Mouse (Mus musculus): ENCODE data around the gene Top3a. TPM values are rescaled to one million over a fixed set of nuclear protein-coding genes. Genes with fewer than 3 reads are reported as not detected.

Top3a gene
- polyA plus RNA-seq, 1 experiment from 2014 or later: 8.3 TPM

GRCm38 (mm10) chr11:60709481-60710465 lies 67.4 kb downstream of the Top3a start:
- Histone ChIP-seq H3K36me3 (ENCODE audit: control insufficient read depth, insufficient read depth, low read length) (peaks cover 100% of the 10 kb centered on the region), H3K9me3 (ENCODE audit: control insufficient read depth, low read length) (no peaks in the 10 kb centered on the region), H3K9ac (ENCODE audit: low read length) (no peak overlapping the region), H3K27me3 (ENCODE audit: control insufficient read depth, insufficient read depth, low read length) (no peaks in the 10 kb centered on the region), H3K4me2 (ENCODE audit: low read length) (no peak overlapping the region), H3K27ac (replicated peaks in 1 of 2; ENCODE audit: control insufficient read depth in 1 of 2, insufficient read depth in 1 of 2, low read depth in 2 of 2, low read length in 2 of 2) (no peak overlapping the region), H3K4me1 (ENCODE audit: control insufficient read depth in 2 of 2, insufficient read depth in 2 of 2, low read length in 2 of 2) (peaks cover 0 to 6% of the 10 kb centered on the region in 2 experiments; a peak in 1 of 4 replicates), H3K4me3 (ENCODE audit: control insufficient read depth in 1 of 2, insufficient read depth in 1 of 2, low read depth in 1 of 2, low read length in 2 of 2) (no peak overlapping the region)
- no peak for ATAC-seq (ENCODE audit: insufficient number of reproducible peaks, insufficient read depth, low FRiP score, low read depth)
- 92% methylated on average over 45 of the region's 45 CpGs for whole genome bisulfite sequencing

GRCm38 (mm10) chr11:60708631-60709030 lies 68.5 kb downstream of the Top3a start:
- Histone ChIP-seq H3K27ac (replicated peaks in 1 of 2; ENCODE audit: control insufficient read depth in 1 of 2, insufficient read depth in 1 of 2, low read depth in 2 of 2, low read length in 2 of 2) (no peak overlapping the region), H3K9ac (ENCODE audit: low read length) (no peak overlapping the region), H3K9me3 (ENCODE audit: control insufficient read depth, low read length) (no peaks in the 10 kb centered on the region), H3K36me3 (ENCODE audit: control insufficient read depth, insufficient read depth, low read length) (peaks cover 100% of the 10 kb centered on the region), H3K27me3 (ENCODE audit: control insufficient read depth, insufficient read depth, low read length) (no peaks in the 10 kb centered on the region), H3K4me1 (ENCODE audit: control insufficient read depth in 2 of 2, insufficient read depth in 2 of 2, low read length in 2 of 2) (peaks cover 0 to 6% of the 10 kb centered on the region in 2 experiments; a peak in 1 of 4 replicates), H3K4me2 (ENCODE audit: low read length) (no peak overlapping the region), H3K4me3 (ENCODE audit: control insufficient read depth in 1 of 2, insufficient read depth in 1 of 2, low read depth in 1 of 2, low read length in 2 of 2) (no peak overlapping the region)
- no peak for ATAC-seq (ENCODE audit: insufficient number of reproducible peaks, insufficient read depth, low FRiP score, low read depth)
- WGBS: 86% methylated on average over 10 of the region's 10 CpGs

GRCm38 (mm10) chr11:60707672-60708071 lies 69.5 kb downstream of the Top3a start:
- peaks cover 2 to 6% of the 10 kb centered on the region in 2 experiments; a peak in 2 of 4 replicates for H3K4me1 ChIP-seq (ENCODE audit: control insufficient read depth in 2 of 2, insufficient read depth in 2 of 2, low read length in 2 of 2)
- peak; percentile 44 for ATAC-seq (ENCODE audit: insufficient number of reproducible peaks, insufficient read depth, low FRiP score, low read depth)
- no peak overlapping the region for H3K4me2 ChIP-seq (ENCODE audit: low read length)
- peaks cover 94% of the 10 kb centered on the region for H3K36me3 ChIP-seq (ENCODE audit: control insufficient read depth, insufficient read depth, low read length)
- WGBS: 50% methylated on average over 3 of the region's 3 CpGs
- H3K27me3 ChIP-seq (ENCODE audit: control insufficient read depth, insufficient read depth, low read length): no peaks in the 10 kb centered on the region
- H3K27ac ChIP-seq (replicated peaks in 1 of 2; ENCODE audit: control insufficient read depth in 1 of 2, insufficient read depth in 1 of 2, low read depth in 2 of 2, low read length in 2 of 2): peak overlapping the region; percentile 33 to 50; a peak in 3 of 4 replicates
- no peak overlapping the region for H3K4me3 ChIP-seq (ENCODE audit: control insufficient read depth in 1 of 2, insufficient read depth in 1 of 2, low read depth in 1 of 2, low read length in 2 of 2)
- H3K9me3 ChIP-seq (ENCODE audit: control insufficient read depth, low read length): no peaks in the 10 kb centered on the region
- no peak overlapping the region for H3K9ac ChIP-seq (ENCODE audit: low read length)

DNA sequence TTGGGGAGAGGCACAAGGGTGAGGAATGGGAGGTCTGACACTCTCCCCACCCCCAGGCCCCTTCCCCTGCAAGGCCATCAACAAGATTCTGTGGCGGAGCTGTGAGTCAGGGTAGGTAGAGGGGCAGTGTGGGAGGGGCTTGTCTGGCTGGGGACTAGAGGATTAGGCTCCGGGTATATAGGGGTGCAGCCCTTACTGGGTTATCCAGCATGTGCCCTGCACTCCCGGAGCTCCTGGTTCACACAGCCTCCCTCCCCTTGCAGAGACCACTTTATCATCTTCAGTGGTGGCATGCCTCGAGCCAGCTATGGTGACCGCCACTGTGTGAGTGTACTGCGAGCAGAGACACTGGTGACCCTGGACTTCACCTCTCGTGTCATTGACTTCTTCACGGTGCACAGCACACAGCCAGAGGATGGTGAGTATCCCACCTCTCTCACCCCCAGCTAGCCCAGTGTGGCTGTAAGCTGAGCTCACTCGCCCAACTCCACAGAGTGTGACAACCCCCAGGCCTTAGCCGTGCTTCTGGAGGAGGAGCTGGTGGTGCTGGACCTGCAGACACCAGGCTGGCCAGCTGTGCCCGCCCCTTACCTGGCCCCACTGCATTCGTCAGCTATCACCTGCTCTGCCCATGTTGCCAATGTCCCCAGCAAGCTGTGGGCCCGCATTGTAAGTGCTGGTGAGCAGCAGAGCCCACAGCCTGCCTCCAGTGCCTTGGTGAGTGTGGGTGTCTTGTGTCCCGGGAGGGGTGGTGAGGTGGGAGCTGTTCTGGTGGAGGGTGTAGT lies 70.3 kb downstream of the Top3a start:
- Histone ChIP-seq H3K27me3 (ENCODE audit: control insufficient read depth, insufficient read depth, low read length) (no peaks in the 10 kb centered on the region), H3K36me3 (ENCODE audit: control insufficient read depth, insufficient read depth, low read length) (peaks cover 91% of the 10 kb centered on the region), H3K4me3 (ENCODE audit: control insufficient read depth in 1 of 2, insufficient read depth in 1 of 2, low read depth in 1 of 2, low read length in 2 of 2) (no peak overlapping the region), H3K4me2 (ENCODE audit: low read length) (no peak overlapping the region), H3K4me1 (ENCODE audit: control insufficient read depth in 2 of 2, insufficient read depth in 2 of 2, low read length in 2 of 2) (peaks cover 2 to 8% of the 10 kb centered on the region in 2 experiments; a peak in 2 of 4 replicates), H3K9ac (ENCODE audit: low read length) (no peak overlapping the region), H3K27ac (replicated peaks in 1 of 2; ENCODE audit: control insufficient read depth in 1 of 2, insufficient read depth in 1 of 2, low read depth in 2 of 2, low read length in 2 of 2) (peak overlapping the region in 1 of 2 experiments; percentile 50; a peak in 1 of 4 replicates), H3K9me3 (ENCODE audit: control insufficient read depth, low read length) (no peaks in the 10 kb centered on the region)
- 87% methylated on average over 14 of the region's 14 CpGs for WGBS
- ATAC-seq (ENCODE audit: insufficient number of reproducible peaks, insufficient read depth, low FRiP score, low read depth): no peak

DNA sequence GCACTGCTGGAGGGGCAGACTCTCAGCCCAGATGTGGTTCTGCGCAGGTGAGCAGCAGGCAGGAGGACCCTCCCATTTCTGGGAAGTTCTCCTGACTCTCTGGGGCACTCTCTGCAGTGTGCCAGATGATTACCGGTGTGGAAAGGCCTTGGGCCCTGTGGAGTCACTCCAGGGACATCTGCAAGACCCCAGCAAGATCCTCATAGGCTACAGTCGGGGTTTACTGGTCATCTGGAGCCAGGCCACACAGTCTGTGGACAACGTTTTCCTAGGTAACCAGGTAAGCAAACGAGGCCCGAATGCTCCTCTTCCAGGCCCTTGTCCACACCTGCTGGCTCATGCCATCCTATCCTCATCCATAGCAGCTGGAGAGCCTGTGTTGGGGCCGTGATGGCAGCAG lies 71.1 kb downstream of the Top3a start:
- Histone ChIP-seq H3K9ac (ENCODE audit: low read length) (no peak overlapping the region), H3K4me2 (ENCODE audit: low read length) (no peak overlapping the region), H3K4me1 (ENCODE audit: control insufficient read depth in 2 of 2, insufficient read depth in 2 of 2, low read length in 2 of 2) (peaks cover 2 to 10% of the 10 kb centered on the region in 2 experiments; a peak in 3 of 4 replicates), H3K9me3 (ENCODE audit: control insufficient read depth, low read length) (no peaks in the 10 kb centered on the region), H3K27me3 (ENCODE audit: control insufficient read depth, insufficient read depth, low read length) (no peaks in the 10 kb centered on the region), H3K27ac (replicated peaks in 1 of 2; ENCODE audit: control insufficient read depth in 1 of 2, insufficient read depth in 1 of 2, low read depth in 2 of 2, low read length in 2 of 2) (no peak overlapping the region), H3K4me3 (ENCODE audit: control insufficient read depth in 1 of 2, insufficient read depth in 1 of 2, low read depth in 1 of 2, low read length in 2 of 2) (no peak overlapping the region), H3K36me3 (ENCODE audit: control insufficient read depth, insufficient read depth, low read length) (peaks cover 83% of the 10 kb centered on the region)
- no peak for ATAC-seq (ENCODE audit: insufficient number of reproducible peaks, insufficient read depth, low FRiP score, low read depth)
- 91% methylated on average over 7 of the region's 7 CpGs for WGBS

DNA sequence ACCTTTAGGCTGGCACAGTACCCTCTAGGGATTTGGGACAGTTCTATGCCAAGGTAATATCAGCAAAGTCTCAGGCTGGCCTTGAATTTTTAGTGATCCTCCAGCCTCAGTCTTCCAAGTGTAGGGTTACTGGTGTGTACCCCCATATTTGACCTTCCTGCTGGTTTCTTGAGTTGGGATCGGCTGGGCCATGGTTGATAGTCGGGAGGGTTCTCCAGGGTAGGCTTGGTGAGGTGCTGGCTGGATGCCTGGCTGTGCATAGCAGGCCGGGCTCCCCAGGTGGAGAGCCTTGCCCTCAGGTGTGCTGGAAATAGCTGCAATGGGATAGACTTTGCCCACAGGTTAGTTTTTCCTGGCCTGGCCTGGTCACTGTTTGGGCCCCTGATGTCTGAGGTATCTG lies 71.9 kb downstream of the Top3a start:
- Histone ChIP-seq H3K9ac (ENCODE audit: low read length) (no peak overlapping the region), H3K36me3 (ENCODE audit: control insufficient read depth, insufficient read depth, low read length) (peaks cover 75% of the 10 kb centered on the region), H3K9me3 (ENCODE audit: control insufficient read depth, low read length) (no peaks in the 10 kb centered on the region), H3K4me2 (ENCODE audit: low read length) (no peak overlapping the region), H3K27me3 (ENCODE audit: control insufficient read depth, insufficient read depth, low read length) (no peaks in the 10 kb centered on the region), H3K4me3 (ENCODE audit: control insufficient read depth in 1 of 2, insufficient read depth in 1 of 2, low read depth in 1 of 2, low read length in 2 of 2) (no peak overlapping the region), H3K27ac (replicated peaks in 1 of 2; ENCODE audit: control insufficient read depth in 1 of 2, insufficient read depth in 1 of 2, low read depth in 2 of 2, low read length in 2 of 2) (no peak overlapping the region), H3K4me1 (ENCODE audit: control insufficient read depth in 2 of 2, insufficient read depth in 2 of 2, low read length in 2 of 2) (peaks cover 7 to 18% of the 10 kb centered on the region in 2 experiments)
- no peak for ATAC-seq (ENCODE audit: insufficient number of reproducible peaks, insufficient read depth, low FRiP score, low read depth)
- WGBS: 93% methylated on average over 3 of the region's 3 CpGs

DNA sequence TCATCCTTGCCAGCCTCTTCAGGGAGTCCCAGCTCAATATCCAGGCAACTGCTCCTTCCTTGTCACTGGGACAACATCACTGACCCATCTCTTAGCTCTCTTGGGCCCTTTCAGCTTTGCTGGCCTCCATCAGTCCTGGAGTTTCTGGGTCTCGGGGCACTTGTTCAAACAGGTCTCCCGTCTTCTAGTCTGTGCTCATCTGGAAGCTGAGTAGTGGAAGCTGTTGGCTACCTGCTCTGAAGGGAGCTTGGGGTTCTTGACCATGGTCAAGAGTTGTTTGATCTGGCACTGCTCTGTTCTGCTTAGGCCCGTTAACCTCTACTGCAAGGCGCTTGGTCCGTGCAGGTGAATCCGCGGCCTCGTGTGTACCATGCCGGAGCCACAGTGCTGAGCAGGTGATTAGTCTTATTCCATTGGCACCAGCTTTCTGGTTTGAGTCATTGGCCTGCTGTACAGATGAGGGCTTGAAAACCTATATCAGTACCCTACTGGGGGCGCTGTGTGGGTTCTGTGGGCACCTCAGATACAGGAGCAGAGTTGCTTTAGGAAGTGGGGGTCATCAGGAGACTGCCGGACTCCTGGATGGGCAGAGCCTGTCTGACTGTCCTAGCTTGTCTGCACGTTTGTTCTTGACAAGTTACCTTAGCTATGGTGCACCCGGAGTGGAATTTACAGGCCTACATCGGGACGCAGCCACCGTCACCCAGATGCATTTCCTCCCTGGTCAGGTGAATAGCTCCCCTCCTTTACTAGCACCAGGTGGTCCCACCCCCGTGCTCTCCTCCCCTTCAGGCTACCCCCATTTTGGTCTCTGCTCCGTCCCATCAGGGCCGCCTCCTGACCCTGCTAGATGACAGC lies 72.9 kb downstream of the Top3a start:
- no peak overlapping the region for H3K4me2 ChIP-seq (ENCODE audit: low read length)
- H3K27ac ChIP-seq (replicated peaks in 1 of 2; ENCODE audit: control insufficient read depth in 1 of 2, insufficient read depth in 1 of 2, low read depth in 2 of 2, low read length in 2 of 2): no peak overlapping the region
- no peaks in the 10 kb centered on the region for H3K9me3 ChIP-seq (ENCODE audit: control insufficient read depth, low read length)
- no peak overlapping the region for H3K9ac ChIP-seq (ENCODE audit: low read length)
- no peak for ATAC-seq (ENCODE audit: insufficient number of reproducible peaks, insufficient read depth, low FRiP score, low read depth)
- H3K27me3 ChIP-seq (ENCODE audit: control insufficient read depth, insufficient read depth, low read length): no peaks in the 10 kb centered on the region
- peaks cover 65% of the 10 kb centered on the region for H3K36me3 ChIP-seq (ENCODE audit: control insufficient read depth, insufficient read depth, low read length)
- H3K4me1 ChIP-seq (ENCODE audit: control insufficient read depth in 2 of 2, insufficient read depth in 2 of 2, low read length in 2 of 2): peaks cover 7 to 18% of the 10 kb centered on the region in 2 experiments
- no peak overlapping the region for H3K4me3 ChIP-seq (ENCODE audit: control insufficient read depth in 1 of 2, insufficient read depth in 1 of 2, low read depth in 1 of 2, low read length in 2 of 2)
- WGBS: 95% methylated on average over 19 of the region's 19 CpGs
